Mouse (Mus musculus) right cerebral cortex, adult 18-20 months (tissue): ENCODE data around the gene Slc7a1.

Experiments
- DNase-seq: peaks from one replicate; pipeline ENCODE4 v3.0.0; 2022; ENCODE audit warnings: mixed read lengths

Slc7a1 gene

GRCm38 (mm10) chr5:148399660-148400443, at the start of gene Slc7a1:
TSS of gene Slc7a1 (minus strand) at chr5:148399904.
- DNase-seq, result peak; percentile 92

- no peak for DNase-seq
Observed at GRCm38 (mm10) chr5:148444974-148445373, 45.3 kb upstream of the Slc7a1 start.

GRCm38 (mm10) chr5:148443734-148444133, 44.0 kb upstream of the Slc7a1 start:
- no peak for DNase-seq

- no peak for DNase-seq
Observed at GRCm38 (mm10) chr5:148435660-148436059, 36.0 kb upstream of the Slc7a1 start.

GRCm38 (mm10) chr5:148432121-148432520, 32.4 kb upstream of the Slc7a1 start:
- no peak for DNase-seq

- no peak for DNase-seq
Observed at GRCm38 (mm10) chr5:148428846-148429245, 29.1 kb upstream of the Slc7a1 start.

- no peak for DNase-seq
Observed at GRCm38 (mm10) chr5:148425136-148425535, 25.4 kb upstream of the Slc7a1 start.

- no peak for DNase-seq
Observed at GRCm38 (mm10) chr5:148421326-148421725, 21.6 kb upstream of the Slc7a1 start.

- DNase-seq, result no peak
Observed at GRCm38 (mm10) chr5:148419112-148419526, 19.4 kb upstream of the Slc7a1 start.

GRCm38 (mm10) chr5:148418436-148418835, 18.7 kb upstream of the Slc7a1 start:
- DNase-seq, result no peak

GRCm38 (mm10) chr5:148417756-148418155, 18.1 kb upstream of the Slc7a1 start:
- no peak for DNase-seq

- no peak for DNase-seq
Observed at GRCm38 (mm10) chr5:148416461-148416860, 16.8 kb upstream of the Slc7a1 start.

GRCm38 (mm10) chr5:148414233-148414632, 14.5 kb upstream of the Slc7a1 start:
- DNase-seq, result no peak

GRCm38 (mm10) chr5:148412504-148412903, 12.8 kb upstream of the Slc7a1 start:
- no peak for DNase-seq

GRCm38 (mm10) chr5:148409465-148409864, 9.8 kb upstream of the Slc7a1 start:
- DNase-seq, result no peak

GRCm38 (mm10) chr5:148406913-148407312, 7.2 kb upstream of the Slc7a1 start:
- no peak for DNase-seq

- no peak for DNase-seq
Observed at GRCm38 (mm10) chr5:148404548-148404947, 4.8 kb upstream of the Slc7a1 start.

- DNase-seq, result peak; percentile 58
Observed at GRCm38 (mm10) chr5:148402641-148403040, 2.9 kb upstream of the Slc7a1 start.

GRCm38 (mm10) chr5:148398766-148399659, 691 bp downstream of the Slc7a1 start:
- peak; percentile 29 for DNase-seq

- DNase-seq, result no peak
Observed at GRCm38 (mm10) chr5:148398451-148398765, 1.3 kb downstream of the Slc7a1 start.

- no peak for DNase-seq
Observed at GRCm38 (mm10) chr5:148397911-148398310, 1.8 kb downstream of the Slc7a1 start.

GRCm38 (mm10) chr5:148397418-148397817, 2.3 kb downstream of the Slc7a1 start:
- no peak for DNase-seq

GRCm38 (mm10) chr5:148393316-148393715, 6.4 kb downstream of the Slc7a1 start:
- no peak for DNase-seq

- no peak for DNase-seq
Observed at GRCm38 (mm10) chr5:148392831-148393230, 6.9 kb downstream of the Slc7a1 start.
